Mouse (Mus musculus) stomach, postnatal 0 days (tissue): ENCODE results near the gene Cyb561. TPM values are rescaled to one million over a fixed set of nuclear protein-coding genes. Genes with fewer than 3 reads are reported as not detected.

Source experiments
- ATAC-seq: fragments of 200-750 bp; cut with Nextera tagmentation; 2 replicates; pipeline ENCODE4 v1.8.0; 2017; ENCODE audit not compliant: low FRiP score, low TSS enrichment
- DNase-seq: peaks from one replicate; pipeline ENCODE4 v3.0.0-alpha.2; 2016; ENCODE audit warnings: low spot score
- H3K27ac ChIP-seq: fragments of 300-500 bp; sonication (generic); replicated peaks from 2 replicates; pipeline ENCODE4 v1.5.1; 2014; ENCODE audit warnings: mild to moderate bottlenecking, control low read depth
- H3K27me3 ChIP-seq: fragments of 300-500 bp; sonication (generic); 2 replicates; pipeline ENCODE4 v1.6.1; 2014; ENCODE audit warnings: low read length; ENCODE audit not compliant: control insufficient read depth, insufficient read depth
- H3K36me3 ChIP-seq: fragments of 300-500 bp; sonication (generic); 2 replicates; pipeline ENCODE4 v1.6.1; 2014; ENCODE audit warnings: low read length, mixed read lengths; ENCODE audit not compliant: control insufficient read depth, insufficient read depth
- H3K4me1 ChIP-seq: fragments of 300-500 bp; sonication (generic); replicated peaks from 2 replicates; pipeline ENCODE4 v1.6.1; 2014; ENCODE audit warnings: antibody characterized with exemption; ENCODE audit not compliant: control insufficient read depth, insufficient read depth
- H3K4me2 ChIP-seq: fragments of 300-500 bp; sonication (generic); replicated peaks from 2 replicates; pipeline ENCODE4 v1.6.1; 2014; ENCODE audit warnings: low read depth, mild to moderate bottlenecking, control low read depth, moderate library complexity
- H3K4me3 ChIP-seq: fragments of 300-500 bp; sonication (generic); 2 replicates; pipeline ENCODE4 v1.5.1; 2014; ENCODE audit warnings: low read depth, low read length, control low read depth
- H3K9ac ChIP-seq: fragments of 300-500 bp; sonication (generic); 2 replicates; pipeline ENCODE4 v1.6.1; 2014; ENCODE audit warnings: mild to moderate bottlenecking, low read length, control low read depth, mixed read lengths
- H3K9me3 ChIP-seq: fragments of 300-500 bp; sonication (generic); 2 replicates; pipeline ENCODE4 v1.6.1; 2016; ENCODE audit warnings: low read length; ENCODE audit not compliant: control insufficient read depth
- CTCF ChIP-seq: IDR thresholded peaks from 2 replicates; pipeline ENCODE4 v1.5.1; 2016; ENCODE audit warnings: antibody characterized with exemption, low read depth, mild to moderate bottlenecking, moderate library complexity
- EP300 ChIP-seq: optimal IDR thresholded peaks from 2 replicates; pipeline ENCODE3; 2016; ENCODE audit warnings: antibody characterized with exemption
- WGBS: fragments of 180-500 bp; shearing (Covaris S2); extraction: QIAGEN DNeasy Blood & Tissue Kit; methylation state at CpG from one replicate; pipeline ENCODE4 v1.1.7; 2014; 5-methylcytosine and 5-hydroxymethylcytosine counted together
- polyA plus RNA-seq: library from polyadenylated mRNA; unstranded; fragments of >200 nt; fragmentation: Nextera tagmentation; extraction: Ambion mirVana; gene quantifications from 2 replicates; pipeline ENCODE4 v1.2.1, GENCODE M21; 2015

The Cyb561 gene
- polyA plus RNA-seq, 1 experiment from 2014 or later = 56.1 TPM

DNA sequence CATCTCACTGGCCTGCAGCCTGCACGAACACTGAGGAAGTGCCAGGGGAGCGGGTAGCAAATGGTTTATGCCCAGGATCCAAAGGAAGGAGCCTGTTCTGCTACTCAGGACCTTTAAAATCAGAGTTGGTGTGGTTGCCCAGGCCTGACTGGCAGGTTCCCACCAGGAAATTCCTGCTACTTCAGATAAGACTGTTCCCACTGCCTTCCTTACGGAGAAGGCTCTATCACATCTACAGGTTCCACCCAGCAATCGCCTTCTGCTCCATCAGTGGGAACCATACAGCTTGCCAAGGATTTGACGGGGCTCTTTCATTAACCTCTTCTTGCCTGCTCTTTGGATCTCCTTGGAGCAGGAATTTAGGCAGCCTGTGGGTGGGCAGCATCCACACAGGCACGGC is 34.3 kb upstream of the Cyb561 start:
- Histone ChIP-seq H3K4me3 (no peak overlapping the region), H3K27me3 (no peaks in the 10 kb centered on the region), H3K9ac (no peak overlapping the region), H3K9me3 (no peaks in the 10 kb centered on the region), H3K36me3 (no peaks in the 10 kb centered on the region), H3K27ac (no peak overlapping the region), H3K4me1 (no peaks in the 10 kb centered on the region), H3K4me2 (no peak overlapping the region)
- 54% methylated on average over 6 of the region's 6 CpGs for WGBS
- no peak for ATAC-seq
- DNase-seq = no peak
- TF ChIP-seq CTCF (no peak), EP300 (no peak)

DNA sequence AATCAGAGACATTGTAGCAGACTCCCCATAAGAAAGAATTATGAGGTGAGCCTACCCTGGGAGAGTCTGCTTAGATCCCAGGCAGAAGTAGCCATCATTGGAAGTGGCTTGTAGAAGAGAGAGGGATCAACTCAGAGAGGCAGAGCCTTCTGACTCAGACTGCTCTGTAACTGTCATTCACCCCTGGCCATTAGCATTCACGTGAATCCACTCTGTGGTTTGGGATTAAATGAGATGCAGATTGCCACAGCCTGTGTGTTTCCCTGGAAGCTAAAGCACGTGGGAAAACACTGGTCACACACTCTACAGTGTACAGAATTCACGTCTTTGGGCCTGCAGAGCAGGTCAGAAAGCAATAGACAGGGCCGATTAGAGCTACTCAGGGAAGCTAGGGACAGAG is 31.3 kb upstream of the Cyb561 start:
- no peaks in the 10 kb centered on the region for H3K4me1 ChIP-seq
- H3K27me3 ChIP-seq = no peaks in the 10 kb centered on the region
- no peak overlapping the region for H3K4me3 ChIP-seq
- no peaks in the 10 kb centered on the region for H3K9me3 ChIP-seq
- no peak overlapping the region for H3K9ac ChIP-seq
- H3K36me3 ChIP-seq = no peaks in the 10 kb centered on the region
- no peak for DNase-seq
- no peak overlapping the region for H3K4me2 ChIP-seq
- 69% methylated on average over 4 of the region's 4 CpGs for WGBS
- TF ChIP-seq CTCF = no peak
- TF ChIP-seq EP300 = no peak
- no peak for ATAC-seq
- no peak overlapping the region for H3K27ac ChIP-seq

DNA sequence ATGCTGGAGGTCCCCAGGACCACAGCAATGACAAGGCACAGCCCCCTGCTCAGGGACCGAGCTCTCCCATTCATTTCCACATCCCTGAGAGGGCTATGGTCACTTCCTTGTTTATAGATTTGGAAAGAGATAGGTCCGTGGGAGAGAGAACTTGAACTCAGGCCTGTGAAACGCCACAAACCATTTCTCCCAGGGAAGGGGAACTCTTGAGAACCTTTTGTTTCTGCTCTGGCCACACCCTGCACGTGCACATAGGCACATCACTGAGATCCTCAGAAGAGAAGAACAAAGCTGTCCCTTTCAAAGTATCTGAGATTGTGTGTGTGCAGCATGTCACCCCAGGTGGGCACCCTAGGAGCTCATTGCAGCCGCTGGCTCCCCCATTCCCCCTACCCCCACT is 25.5 kb upstream of the Cyb561 start:
- ATAC-seq = no peak
- 58% methylated on average over 5 of the region's 5 CpGs for WGBS

DNA sequence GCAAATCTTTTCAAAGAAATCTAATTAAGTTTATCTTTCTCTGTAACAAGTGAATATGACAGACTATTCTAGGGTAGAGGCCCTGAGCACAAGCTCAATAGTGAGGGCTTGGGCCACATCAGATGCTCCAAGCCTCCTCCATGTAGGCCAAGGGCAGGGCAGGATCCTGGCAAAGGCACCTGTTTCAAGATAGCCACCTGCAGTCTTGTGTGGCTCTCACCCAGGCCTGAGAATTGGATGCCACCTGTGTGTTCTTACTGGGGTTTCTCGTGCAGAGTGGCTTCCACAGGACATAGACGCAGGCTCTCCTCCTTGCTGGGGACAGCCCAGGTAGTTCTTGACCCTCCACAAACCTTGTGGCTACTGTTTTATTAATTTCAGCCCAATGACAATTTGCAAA is 25.1 kb upstream of the Cyb561 start:
- no peak overlapping the region for H3K4me2 ChIP-seq
- H3K9ac ChIP-seq = no peak overlapping the region
- no peak overlapping the region for H3K27ac ChIP-seq
- TF ChIP-seq EP300 = no peak
- ATAC-seq = no peak
- DNase-seq = no peak
- no peaks in the 10 kb centered on the region for H3K27me3 ChIP-seq
- WGBS = 80% methylated on average over 2 of the region's 2 CpGs
- H3K9me3 ChIP-seq = no peaks in the 10 kb centered on the region
- no peak overlapping the region for H3K4me3 ChIP-seq
- H3K36me3 ChIP-seq = no peaks in the 10 kb centered on the region
- no peaks in the 10 kb centered on the region for H3K4me1 ChIP-seq

More for the DNA sequence above, 25.5 kb upstream of the Cyb561 start:
- H3K4me1 ChIP-seq = no peaks in the 10 kb centered on the region
- H3K4me2 ChIP-seq = no peak overlapping the region
- no peak overlapping the region for H3K9ac ChIP-seq
- TF ChIP-seq EP300 (no peak), CTCF (no peak)
- no peaks in the 10 kb centered on the region for H3K27me3 ChIP-seq
- no peak for DNase-seq
- no peaks in the 10 kb centered on the region for H3K9me3 ChIP-seq
- H3K4me3 ChIP-seq = no peak overlapping the region
- no peaks in the 10 kb centered on the region for H3K36me3 ChIP-seq
- H3K27ac ChIP-seq = no peak overlapping the region

DNA sequence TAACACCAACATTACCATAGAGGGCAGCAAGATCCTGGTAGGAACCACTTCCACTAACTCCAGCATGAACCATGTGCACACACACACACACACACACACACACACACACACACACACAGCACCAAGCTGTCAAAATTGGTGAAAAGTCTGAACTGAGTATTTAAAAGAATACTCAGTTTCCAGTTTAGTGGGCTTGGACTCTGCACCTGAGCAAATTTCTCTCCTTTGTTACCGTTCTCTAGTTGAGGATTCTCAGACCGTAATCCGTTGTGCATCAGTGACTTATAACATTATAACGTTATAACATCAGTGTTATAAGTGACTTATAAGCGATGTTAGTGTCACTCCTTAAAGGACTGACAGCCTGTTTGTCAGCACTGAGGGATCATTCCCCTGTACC is 22.5 kb upstream of the Cyb561 start:
- no peaks in the 10 kb centered on the region for H3K27me3 ChIP-seq
- no peak for TF ChIP-seq EP300
- 88% methylated on average over 5 of the region's 5 CpGs for WGBS
- no peaks in the 10 kb centered on the region for H3K9me3 ChIP-seq
- no peak overlapping the region for H3K27ac ChIP-seq
- H3K4me1 ChIP-seq = no peaks in the 10 kb centered on the region
- H3K4me3 ChIP-seq = no peak overlapping the region
- ATAC-seq (no peak), DNase-seq (no peak)
- no peaks in the 10 kb centered on the region for H3K36me3 ChIP-seq
- H3K9ac ChIP-seq = no peak overlapping the region
- no peak overlapping the region for H3K4me2 ChIP-seq

DNA sequence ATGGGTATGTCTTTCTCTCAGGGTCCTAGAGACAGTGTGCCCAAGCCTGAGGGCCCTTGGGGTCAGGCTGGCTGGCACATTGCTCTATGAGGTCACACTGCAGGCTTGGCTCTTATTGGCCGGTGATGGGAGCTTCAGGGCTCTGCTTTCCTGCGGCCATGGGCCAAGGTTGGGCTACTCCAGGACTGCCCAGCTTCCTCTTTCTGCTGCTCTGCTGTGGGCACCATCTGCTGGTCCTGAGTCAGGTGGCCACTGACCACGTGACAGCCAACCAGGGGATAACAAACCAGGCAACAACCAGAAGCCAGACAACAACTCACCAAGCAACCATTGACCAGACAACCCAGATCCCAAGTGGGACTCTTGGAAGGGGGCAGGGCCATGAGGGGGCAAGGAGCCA is 21.9 kb upstream of the Cyb561 start:
- H3K27ac ChIP-seq = no peak overlapping the region
- no peaks in the 10 kb centered on the region for H3K9me3 ChIP-seq
- no peaks in the 10 kb centered on the region for H3K4me1 ChIP-seq
- no peaks in the 10 kb centered on the region for H3K36me3 ChIP-seq
- no peak overlapping the region for H3K9ac ChIP-seq
- no peak for ATAC-seq
- no peaks in the 10 kb centered on the region for H3K27me3 ChIP-seq
- no peak overlapping the region for H3K4me3 ChIP-seq
- no peak overlapping the region for H3K4me2 ChIP-seq
- WGBS = 74% methylated on average over 3 of the region's 3 CpGs
- DNase-seq = no peak
- no peak for TF ChIP-seq CTCF
- TF ChIP-seq EP300 = no peak
